Mouse (Mus musculus): ENCODE measurements at regions not wholly inside any gene's neighbourhood (a gene's known extent, or its start where the extent isn't known, plus 50 kb on each side); places are given as distances from the start of the nearest gene placed in this dataset.

- intact Hi-C loops (cut with DNase I; ENCODE audit: low total_unique reads) = no loop called here
- no peak for DNase-seq
These were observed 251.2 kb downstream of the Tgfb2 start for GRCm38 (mm10) chr1:186454393-186455085.

DNA sequence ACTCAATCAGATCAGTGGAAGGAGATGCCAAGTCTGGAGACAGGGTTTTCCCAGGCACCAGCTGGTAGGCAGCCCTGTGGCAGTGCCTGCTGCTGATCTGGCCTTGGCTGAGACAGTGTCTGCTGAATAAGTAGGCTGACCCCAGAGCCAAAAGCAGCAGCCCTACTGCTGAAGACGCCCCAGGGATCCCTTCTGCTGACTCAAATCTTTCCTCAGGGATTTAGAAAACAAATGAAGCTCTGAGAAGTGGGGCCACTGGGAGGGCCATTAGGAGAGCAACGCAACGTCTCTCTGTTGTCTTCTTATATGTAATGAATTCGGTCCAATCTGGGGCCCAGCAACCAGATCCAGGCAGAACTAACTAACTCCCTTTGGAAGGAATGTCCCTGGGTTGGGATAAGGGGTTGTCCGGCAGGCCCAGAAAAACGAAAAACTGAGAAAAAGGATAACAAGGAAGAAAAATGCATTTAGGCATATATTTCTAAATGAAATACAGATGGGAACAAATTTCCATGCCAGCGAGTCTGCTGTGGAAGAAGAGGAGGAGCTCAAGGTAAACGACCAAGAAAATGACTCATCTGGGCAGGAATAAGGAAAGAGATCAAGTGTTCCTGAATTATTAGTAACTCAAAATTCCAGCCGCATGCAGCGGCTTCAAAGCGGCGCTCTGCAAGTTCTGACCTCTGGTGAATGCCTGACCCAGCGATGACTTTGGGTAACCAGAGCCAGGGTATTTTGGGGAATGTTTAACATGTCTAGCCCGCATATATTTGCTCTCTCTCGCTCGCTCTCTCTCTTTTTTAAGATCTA lies 256.7 kb downstream of the Tgfb2 start:
- DNase-seq = peak; percentile 62
- intact Hi-C loops (cut with DNase I; ENCODE audit: low total_unique reads) = no loop called here

DNA sequence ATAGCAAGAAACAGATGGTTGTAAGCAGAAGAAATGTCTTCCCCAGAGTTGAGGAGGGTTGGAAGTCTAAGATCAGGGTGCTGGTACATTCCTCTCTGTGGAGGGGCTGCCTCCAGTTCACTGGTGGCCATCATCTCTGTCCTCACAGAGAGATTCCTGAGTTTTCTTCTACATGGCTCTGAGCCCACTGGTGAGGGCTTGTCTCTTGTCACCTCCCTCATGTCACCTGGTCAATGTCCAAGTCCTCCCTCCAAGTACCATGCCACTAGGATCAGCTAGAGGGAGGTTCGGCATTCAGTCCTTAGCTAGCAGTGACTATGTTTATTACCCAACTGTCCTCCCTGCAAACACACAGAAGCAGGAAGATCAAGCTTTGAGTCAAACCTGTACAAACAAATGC lies 258.3 kb downstream of the Tgfb2 start:
- no peak for DNase-seq
- intact Hi-C loops (cut with DNase I; ENCODE audit: low total_unique reads) = no loop called here

DNA sequence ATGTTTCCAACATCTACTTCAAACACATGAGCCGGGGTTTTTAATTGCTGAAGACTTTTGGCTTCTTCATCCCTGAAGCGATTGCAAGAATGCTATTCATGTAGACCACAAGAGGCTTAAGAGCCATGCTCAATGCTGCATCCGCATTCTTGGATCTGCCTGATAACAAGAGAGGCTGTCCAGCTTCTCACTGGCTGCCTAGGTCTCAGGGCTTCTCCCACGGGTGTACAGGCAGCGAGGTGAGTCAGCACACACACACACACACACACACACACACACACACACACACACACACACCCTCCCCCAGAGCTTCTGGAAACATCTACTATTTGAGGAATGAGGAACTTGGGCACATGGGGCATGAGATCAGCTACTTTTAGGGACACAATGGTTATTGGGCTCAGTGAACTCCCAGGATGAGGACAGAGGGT lies 261.1 kb downstream of the Tgfb2 start:
- DNase-seq = peak; percentile 23
- intact Hi-C loops (cut with DNase I; ENCODE audit: low total_unique reads) = no loop called here

GRCm38 (mm10) chr1:186442160-186442559 lies 263.6 kb downstream of the Tgfb2 start:
- intact Hi-C loops (cut with DNase I; ENCODE audit: low total_unique reads) = no loop called here
- DNase-seq = no peak

DNA sequence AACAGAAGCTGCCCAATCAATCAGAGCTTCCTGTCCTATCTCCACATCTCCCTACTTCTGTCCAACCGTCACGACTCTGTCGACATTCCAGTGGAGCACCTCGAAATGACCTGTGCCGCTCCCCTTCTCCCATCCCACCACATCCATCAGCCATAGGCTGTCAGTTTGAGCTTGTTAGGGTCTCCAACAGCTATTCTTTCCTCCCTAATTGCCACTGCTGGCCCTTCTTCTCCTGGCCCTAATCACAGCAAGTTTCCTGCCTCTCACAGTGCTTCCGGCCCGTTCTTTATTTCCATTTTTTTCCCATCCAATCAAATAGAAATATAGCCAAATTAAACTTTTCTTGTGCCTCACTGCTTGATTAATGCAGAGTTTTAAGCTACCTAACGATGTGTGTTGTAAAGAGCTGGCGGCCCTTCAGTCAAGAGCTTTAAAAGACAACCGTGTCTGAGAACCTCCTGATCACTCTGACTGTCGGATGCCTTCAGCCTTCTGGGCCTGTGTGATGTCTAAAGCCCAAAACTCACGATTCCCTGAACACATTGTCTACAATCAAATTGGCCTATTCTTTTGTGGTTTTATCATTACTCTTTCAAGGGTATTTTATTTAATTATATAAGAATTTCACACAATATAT lies 270.3 kb downstream of the Tgfb2 start:
- intact Hi-C loops (cut with DNase I; ENCODE audit: low total_unique reads) = no loop called here
- DNase-seq = no peak

DNA sequence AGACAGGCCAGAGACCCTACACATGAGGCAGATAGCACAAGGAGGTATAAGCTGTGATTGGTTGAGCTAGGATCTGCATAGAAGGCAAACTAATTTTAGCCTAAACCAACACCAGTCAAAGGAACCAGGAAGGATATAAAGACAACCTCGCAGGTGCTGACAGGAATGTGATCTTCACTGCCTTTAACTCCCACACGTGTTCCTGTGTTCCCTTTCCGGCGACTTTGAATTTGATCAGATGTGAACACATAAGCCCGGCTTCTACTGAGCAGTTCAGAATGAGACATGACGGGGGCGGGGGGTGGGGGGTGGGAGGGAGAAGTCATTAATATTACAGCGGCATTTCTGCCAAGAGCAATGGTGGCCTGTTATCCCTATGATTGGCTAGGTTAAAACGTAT lies 271.0 kb downstream of the Tgfb2 start:
- no peak for DNase-seq
- intact Hi-C loops (cut with DNase I; ENCODE audit: low total_unique reads) = no loop called here

DNA sequence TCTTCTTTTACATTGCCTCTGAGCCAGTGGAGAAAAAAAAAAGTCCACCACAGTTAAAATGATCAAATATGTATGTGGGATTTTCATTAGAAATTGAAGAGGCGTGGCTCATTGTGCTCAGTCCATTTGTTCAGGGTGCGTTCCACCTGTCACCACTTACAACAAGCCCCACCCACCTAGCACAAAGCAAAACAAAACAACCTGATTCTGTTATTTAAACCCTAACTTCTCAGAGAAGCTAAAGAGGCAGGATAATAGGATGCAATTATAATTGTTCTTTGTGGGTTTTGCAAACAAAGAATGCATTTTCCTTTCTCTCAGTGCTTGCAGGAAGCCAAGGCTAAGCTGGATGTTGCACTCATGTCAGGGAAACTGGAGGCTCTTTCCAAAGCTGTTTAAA lies 271.8 kb downstream of the Tgfb2 start:
- intact Hi-C loops (cut with DNase I; ENCODE audit: low total_unique reads) = no loop called here
- no peak for DNase-seq

- DNase-seq = peak; percentile 14
- intact Hi-C loops (cut with DNase I; ENCODE audit: low total_unique reads) = no loop called here
These were observed 272.6 kb downstream of the Tgfb2 start for GRCm38 (mm10) chr1:186433169-186433665.

GRCm38 (mm10) chr1:186425421-186425820 lies 280.4 kb downstream of the Tgfb2 start:
- intact Hi-C loops (cut with DNase I; ENCODE audit: low total_unique reads) = no loop called here
- DNase-seq = peak; percentile 14

GRCm38 (mm10) chr1:186424084-186424483 lies 281.7 kb downstream of the Tgfb2 start:
- intact Hi-C loops (cut with DNase I; ENCODE audit: low total_unique reads) = no loop called here
- no peak for DNase-seq

GRCm38 (mm10) chr1:186417101-186417500 lies 288.7 kb downstream of the Tgfb2 start:
- intact Hi-C loops (cut with DNase I; ENCODE audit: low total_unique reads) = no loop called here

DNA sequence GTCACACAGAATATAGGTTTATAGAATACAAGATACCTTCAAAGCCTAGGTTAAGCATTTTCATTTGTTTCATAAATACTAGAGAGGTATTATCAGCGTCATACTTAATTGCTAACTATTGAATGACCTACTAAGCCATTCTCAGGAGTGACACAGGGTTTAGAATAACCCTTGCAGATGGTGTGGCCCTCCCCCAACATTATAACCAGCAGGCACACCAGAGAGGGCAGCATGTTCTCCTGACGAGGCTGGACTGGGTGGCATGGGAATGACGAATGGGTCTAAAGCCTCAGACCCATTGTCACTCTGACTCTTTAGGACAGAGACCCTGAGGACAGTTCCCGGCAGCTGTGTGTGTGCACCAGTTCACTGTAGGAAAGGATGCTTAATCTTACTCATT lies 290.5 kb downstream of the Tgfb2 start:
- intact Hi-C loops (cut with DNase I; ENCODE audit: low total_unique reads) = no loop called here
- no peak for DNase-seq

More at GRCm38 (mm10) chr1:186417101-186417500, 288.7 kb downstream of the Tgfb2 start:
- DNase-seq = peak; percentile 32

DNA sequence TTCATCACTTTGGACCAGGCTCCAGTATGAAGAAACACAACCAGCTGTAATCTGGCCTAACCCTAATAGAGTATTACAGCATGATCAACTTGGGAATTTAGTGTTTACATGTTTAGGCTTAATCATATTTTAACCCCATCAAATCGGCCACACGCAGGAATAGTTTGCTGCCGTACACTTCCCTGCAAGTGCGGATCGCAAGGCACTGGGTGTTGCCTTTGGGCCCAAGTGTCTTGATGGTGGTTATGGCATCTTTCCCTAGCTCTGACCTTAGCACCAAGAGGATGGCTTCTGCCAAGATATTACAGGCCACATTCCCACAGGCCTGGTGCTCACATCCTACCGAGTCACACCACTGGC lies 291.9 kb downstream of the Tgfb2 start:
- DNase-seq = peak; percentile 31
- intact Hi-C loops (cut with DNase I; ENCODE audit: low total_unique reads) = no loop called here

DNA sequence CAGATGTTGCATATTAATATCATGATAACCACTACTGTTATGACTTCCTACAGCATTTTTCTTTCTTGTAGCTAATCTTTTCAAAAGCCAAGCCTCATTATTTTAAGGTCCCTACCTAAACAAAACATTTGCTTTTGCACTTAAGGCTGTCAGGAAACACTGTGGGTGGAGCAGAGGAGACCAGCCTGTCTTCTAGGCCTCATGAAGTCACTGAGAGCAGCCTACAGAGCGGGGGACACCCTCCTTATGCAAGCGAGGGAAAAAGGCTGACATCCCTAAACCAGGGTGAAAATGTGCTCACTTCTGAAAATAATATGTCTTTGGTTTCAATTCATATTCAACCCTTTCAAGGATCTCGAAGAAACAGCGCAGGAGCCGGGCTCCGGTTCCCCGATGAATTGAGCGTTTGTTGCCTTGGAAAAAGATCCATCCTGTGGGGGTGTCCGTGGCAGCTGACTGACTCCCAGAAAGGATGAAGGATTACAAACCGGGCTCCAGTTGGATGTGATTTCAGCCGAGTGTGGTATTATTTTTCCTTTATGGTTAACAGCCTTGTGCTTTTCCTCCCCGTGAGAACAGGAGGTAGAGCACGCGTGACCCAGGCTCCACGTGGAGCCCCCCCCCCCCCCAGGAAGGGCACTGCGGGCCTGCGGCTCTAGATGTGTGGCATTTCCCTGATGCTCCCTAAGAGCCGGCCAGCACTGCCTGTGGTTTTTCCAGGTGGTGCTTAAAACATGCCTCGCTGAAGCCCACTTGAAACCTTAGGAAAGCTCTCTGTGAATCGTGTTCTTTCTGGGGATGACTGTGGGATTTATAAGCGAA lies 292.5 kb downstream of the Tgfb2 start:
- peak; percentile 31 for DNase-seq
- intact Hi-C loops (cut with DNase I; ENCODE audit: low total_unique reads) = no loop called here

GRCm38 (mm10) chr1:186412296-186412695 lies 293.5 kb downstream of the Tgfb2 start:
- intact Hi-C loops (cut with DNase I; ENCODE audit: low total_unique reads) = no loop called here
- DNase-seq = no peak

DNA sequence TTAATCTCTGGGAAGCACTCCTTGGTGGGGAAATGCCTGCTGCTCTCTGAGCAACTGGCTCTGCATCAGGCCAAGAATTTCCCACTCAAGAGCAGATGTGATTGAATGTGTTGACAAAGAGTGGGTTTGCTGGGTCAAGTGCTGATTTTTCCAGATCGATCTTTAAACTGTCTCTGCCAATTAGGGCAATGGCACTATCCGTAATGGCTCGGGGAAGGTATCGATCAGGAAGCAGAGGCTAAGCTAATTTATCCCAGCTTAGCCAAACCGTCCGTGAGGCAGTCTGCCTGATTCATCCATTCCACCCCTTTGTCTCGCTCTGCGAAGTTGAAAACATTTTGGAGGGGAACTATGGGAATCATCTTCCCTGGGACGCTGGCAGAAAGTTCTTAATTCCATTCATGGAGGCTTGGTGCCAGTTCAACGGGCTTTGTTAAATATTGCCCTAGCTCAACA lies 291.9 kb upstream of the Lyplal1 start:
- intact Hi-C loops (cut with DNase I; ENCODE audit: low total_unique reads) = no loop called here
- no peak for DNase-seq

- no peak for DNase-seq
- intact Hi-C loops (cut with DNase I; ENCODE audit: low total_unique reads) = no loop called here
These were observed 290.5 kb upstream of the Lyplal1 start for GRCm38 (mm10) chr1:186407656-186408055.

- intact Hi-C loops (cut with DNase I; ENCODE audit: low total_unique reads) = no loop called here
- DNase-seq = no peak
These were observed 288.6 kb upstream of the Lyplal1 start for GRCm38 (mm10) chr1:186405693-186406092.

Measured in gastrocnemius, postnatal 14 days (tissue).